Mouse (Mus musculus) liver, embryonic 16.5 days (tissue): ENCODE measurements at regions not wholly inside any gene's neighbourhood (a gene's known extent, or its start where the extent isn't known, plus 50 kb on each side); places are given as distances from the start of the nearest gene placed in this dataset.

Source experiments
- ATAC-seq: fragments of 200-750 bp; cut with Nextera tagmentation; 2 replicates; pipeline ENCODE4 v1.8.0; 2017; ENCODE audit warnings: low read depth, mild to moderate bottlenecking, moderate number of reproducible peaks, moderate library complexity
- H3K27ac ChIP-seq: fragments of 300-500 bp; sonication (generic); 2 replicates; pipeline ENCODE4 v1.5.1; 2014; ENCODE audit warnings: mild to moderate bottlenecking, low read length
- H3K27me3 ChIP-seq: fragments of 300-500 bp; sonication (generic); 2 replicates; pipeline ENCODE4 v1.6.1; 2014; ENCODE audit warnings: low read depth, low read length, mixed read lengths; ENCODE audit not compliant: control insufficient read depth, insufficient read depth
- H3K36me3 ChIP-seq: fragments of 300-500 bp; sonication (generic); 2 replicates; pipeline ENCODE4 v1.6.1; 2014; ENCODE audit warnings: mild to moderate bottlenecking; ENCODE audit not compliant: control insufficient read depth, insufficient read depth
- H3K4me1 ChIP-seq: fragments of 300-500 bp; sonication (generic); 2 replicates; pipeline ENCODE4 v1.6.1; 2014; ENCODE audit warnings: low read depth, low read length, mixed read lengths; ENCODE audit not compliant: control insufficient read depth
- H3K4me2 ChIP-seq: fragments of 300-500 bp; sonication (generic); 2 replicates; pipeline ENCODE4 v1.6.1; 2014; ENCODE audit warnings: low read depth, low read length, mixed read lengths
- H3K4me3 ChIP-seq: fragments of 300-500 bp; sonication (generic); 2 replicates; pipeline ENCODE4 v1.5.1; 2014; ENCODE audit warnings: low read depth, mild to moderate bottlenecking, low read length
- H3K9ac ChIP-seq: fragments of 300-500 bp; sonication (generic); 2 replicates; pipeline ENCODE4 v1.6.1; 2014; ENCODE audit warnings: low read depth, low read length
- H3K9me3 ChIP-seq: fragments of 300-500 bp; sonication (generic); replicated peaks from 2 replicates; pipeline ENCODE4 v1.6.1; 2016; ENCODE audit warnings: low read length; ENCODE audit not compliant: control insufficient read depth
- WGBS: fragments of 180-500 bp; shearing (Covaris S2); extraction: QIAGEN DNeasy Blood & Tissue Kit; methylation state at CpG from one replicate; pipeline ENCODE4 v1.1.7; 2014; ENCODE audit not compliant: insufficient replicate concordance; 5-methylcytosine and 5-hydroxymethylcytosine counted together

DNA sequence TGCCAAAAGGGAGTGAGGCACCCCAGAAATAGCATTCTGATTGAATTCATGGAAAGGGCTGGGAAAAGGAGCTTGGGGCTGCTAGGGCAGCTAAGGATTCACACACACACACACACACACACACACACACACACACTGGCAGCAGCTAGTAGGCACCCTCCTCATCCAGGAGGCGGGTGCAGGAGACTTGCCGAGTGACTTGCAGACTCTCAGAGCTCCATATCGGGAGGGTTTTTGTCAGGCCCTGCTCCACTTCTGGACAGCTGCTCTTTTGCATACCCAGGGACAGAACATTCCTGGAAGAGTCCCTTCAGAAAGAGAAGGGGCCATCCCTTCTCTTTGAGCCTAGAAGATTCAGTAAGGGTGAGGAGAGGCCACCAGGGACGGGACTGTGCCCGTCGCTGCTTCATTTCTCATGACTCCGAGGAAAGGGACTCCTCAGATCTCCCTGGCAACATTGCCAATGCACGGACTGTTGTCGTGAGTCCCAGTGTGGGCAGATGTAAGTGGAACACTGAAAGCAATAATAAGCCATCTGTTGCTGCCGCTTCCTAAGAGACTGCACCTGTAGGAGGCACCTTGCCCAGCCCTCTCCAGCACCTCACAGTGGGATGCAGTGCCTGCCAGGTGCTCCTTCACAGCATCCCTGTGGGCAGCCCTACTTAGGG is 130.9 kb upstream of the Ctnnb1 start:
- H3K36me3 ChIP-seq, result no peaks in the 10 kb centered on the region
- no peaks in the 10 kb centered on the region for H3K4me1 ChIP-seq
- no peak overlapping the region for H3K4me3 ChIP-seq
- no peak overlapping the region for H3K9ac ChIP-seq
- H3K4me2 ChIP-seq, result no peak overlapping the region
- no peaks in the 10 kb centered on the region for H3K27me3 ChIP-seq
- no peak for ATAC-seq
- WGBS, result 69% methylated on average over 10 of the region's 10 CpGs
- H3K27ac ChIP-seq, result no peak overlapping the region
- H3K9me3 ChIP-seq, result no peaks in the 10 kb centered on the region; the same call in 1 of the 2 replicates

GRCm38 (mm10) chr9:120798901-120799300 is 130.1 kb upstream of the Ctnnb1 start:
- no peaks in the 10 kb centered on the region for H3K36me3 ChIP-seq
- no peaks in the 10 kb centered on the region for H3K4me1 ChIP-seq
- 40% methylated on average over 12 of the region's 12 CpGs for WGBS
- H3K27me3 ChIP-seq, result no peaks in the 10 kb centered on the region
- H3K9me3 ChIP-seq, result no peaks in the 10 kb centered on the region
- no peak overlapping the region for H3K27ac ChIP-seq
- H3K4me2 ChIP-seq, result no peak overlapping the region
- no peak overlapping the region for H3K4me3 ChIP-seq
- H3K9ac ChIP-seq, result no peak overlapping the region
- ATAC-seq, result no peak

DNA sequence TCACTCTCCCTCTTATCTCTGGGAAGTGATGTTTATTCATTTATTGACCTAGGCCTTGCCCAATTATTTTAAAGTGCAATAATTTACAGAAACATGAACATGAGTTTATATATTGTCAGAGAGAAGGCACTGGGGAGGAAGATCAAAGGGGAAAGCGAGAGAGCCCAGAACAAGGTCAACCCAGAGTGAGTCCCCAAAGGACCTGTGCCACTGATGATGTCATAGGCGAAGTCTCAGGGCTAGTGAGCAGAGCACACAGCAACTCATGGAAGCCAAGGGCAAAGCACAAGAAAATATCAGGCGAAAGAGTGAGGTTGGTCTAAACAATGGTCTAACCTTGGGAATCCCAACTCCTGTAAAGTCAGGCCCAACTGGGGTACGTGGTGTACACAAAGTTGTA is 126.4 kb upstream of the Ctnnb1 start:
- Histone ChIP-seq H3K4me2 (no peak overlapping the region), H3K36me3 (no peaks in the 10 kb centered on the region), H3K27me3 (no peaks in the 10 kb centered on the region), H3K9ac (no peak overlapping the region), H3K4me3 (no peak overlapping the region), H3K4me1 (no peaks in the 10 kb centered on the region), H3K27ac (no peak overlapping the region), H3K9me3 (no peaks in the 10 kb centered on the region)
- ATAC-seq, result no peak
- WGBS, result 56% methylated on average over 4 of the region's 4 CpGs

DNA sequence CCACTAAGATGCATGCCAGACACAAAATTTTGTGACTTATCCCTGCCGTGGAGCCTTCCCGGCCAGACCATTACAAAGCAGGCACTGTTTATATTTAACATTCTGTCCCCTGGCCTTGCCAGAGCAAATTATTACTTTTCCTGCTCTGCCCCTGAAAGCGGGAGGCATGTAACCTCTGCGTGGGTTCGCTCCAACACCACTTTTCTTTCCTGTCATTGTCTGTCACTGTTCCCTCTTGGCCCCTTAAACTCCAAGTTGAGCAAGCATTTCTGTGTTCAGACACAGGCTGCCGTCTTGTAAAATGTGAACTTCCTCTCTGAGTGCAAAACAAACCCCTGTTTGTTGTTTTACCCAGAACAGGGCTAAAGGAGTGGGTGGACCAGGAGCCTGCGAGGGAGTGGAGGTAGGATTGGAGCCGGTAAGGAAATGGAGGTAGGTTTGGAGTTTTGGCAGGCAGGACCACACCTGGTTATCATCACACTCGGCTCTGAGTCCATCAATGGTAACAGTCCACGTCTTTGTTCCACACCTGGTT is 124.2 kb upstream of the Ctnnb1 start:
- Histone ChIP-seq H3K27me3 (no peaks in the 10 kb centered on the region), H3K27ac (no peak overlapping the region), H3K9me3 (no peaks in the 10 kb centered on the region), H3K4me2 (no peak overlapping the region), H3K4me1 (no peaks in the 10 kb centered on the region), H3K9ac (no peak overlapping the region), H3K4me3 (no peak overlapping the region), H3K36me3 (no peaks in the 10 kb centered on the region)
- 22% methylated on average over 10 of the region's 10 CpGs for WGBS
- ATAC-seq, result no peak

GRCm38 (mm10) chr9:120808741-120809425 is 120.1 kb upstream of the Ctnnb1 start:
- H3K4me2 ChIP-seq, result no peak overlapping the region
- H3K9me3 ChIP-seq, result no peaks in the 10 kb centered on the region
- no peaks in the 10 kb centered on the region for H3K36me3 ChIP-seq
- no peaks in the 10 kb centered on the region for H3K27me3 ChIP-seq
- 57% methylated on average over 4 of the region's 4 CpGs for WGBS
- no peak overlapping the region for H3K4me3 ChIP-seq
- no peak overlapping the region for H3K27ac ChIP-seq
- H3K4me1 ChIP-seq, result no peaks in the 10 kb centered on the region
- no peak for ATAC-seq
- H3K9ac ChIP-seq, result no peak overlapping the region

DNA sequence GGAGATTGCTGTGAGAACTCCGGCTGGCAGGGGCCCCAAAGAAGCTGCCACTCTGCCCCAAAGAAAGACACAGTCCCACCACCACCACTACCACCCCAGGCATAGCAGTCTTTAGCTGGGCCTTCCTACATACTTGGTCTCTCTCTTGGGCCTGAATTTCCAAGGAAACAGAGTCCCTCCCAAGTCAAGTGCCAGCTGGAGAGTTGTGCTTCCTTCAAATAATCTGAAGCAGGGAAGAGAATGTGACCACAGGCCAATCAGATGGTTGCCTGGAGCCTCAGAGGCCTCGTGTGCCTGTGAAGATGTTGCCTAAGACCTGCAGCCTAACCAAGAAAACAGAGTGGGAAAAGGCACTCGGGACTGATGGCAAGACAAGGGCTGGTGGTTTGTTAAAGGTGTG is 117.5 kb upstream of the Ctnnb1 start:
- H3K9me3 ChIP-seq, result no peaks in the 10 kb centered on the region
- ATAC-seq, result no peak
- H3K9ac ChIP-seq, result no peak overlapping the region
- H3K4me3 ChIP-seq, result no peak overlapping the region
- no peaks in the 10 kb centered on the region for H3K4me1 ChIP-seq
- 39% methylated on average over 3 of the region's 3 CpGs for WGBS
- no peaks in the 10 kb centered on the region for H3K27me3 ChIP-seq
- no peak overlapping the region for H3K27ac ChIP-seq
- H3K36me3 ChIP-seq, result no peaks in the 10 kb centered on the region
- no peak overlapping the region for H3K4me2 ChIP-seq

GRCm38 (mm10) chr9:120812667-120813210 is 116.3 kb upstream of the Ctnnb1 start:
- WGBS, result 62% methylated on average over 17 of the region's 17 CpGs
- Histone ChIP-seq H3K27ac (no peak overlapping the region), H3K36me3 (no peaks in the 10 kb centered on the region), H3K27me3 (no peaks in the 10 kb centered on the region), H3K4me2 (no peak overlapping the region), H3K4me3 (no peak overlapping the region), H3K9ac (no peak overlapping the region), H3K4me1 (no peaks in the 10 kb centered on the region), H3K9me3 (no peaks in the 10 kb centered on the region)
- ATAC-seq, result no peak

DNA sequence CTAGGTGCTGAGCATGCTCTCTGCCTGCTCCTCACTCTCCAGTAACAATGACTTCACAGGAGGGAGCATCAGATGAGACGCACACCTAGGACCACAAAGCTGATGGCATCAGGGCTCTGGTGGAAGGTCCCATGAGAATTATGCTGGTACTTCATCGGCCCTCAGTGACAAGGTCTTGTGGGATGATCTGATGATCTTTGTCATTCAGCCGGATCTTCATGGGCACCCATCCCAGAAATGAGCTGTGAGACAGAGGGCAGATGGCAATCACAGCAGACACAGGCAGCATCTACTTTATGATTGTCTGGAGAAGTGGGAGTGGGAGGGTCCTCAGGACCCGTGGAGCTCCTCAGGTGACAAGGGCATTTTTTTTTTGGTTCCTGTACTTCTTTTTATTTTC is 114.7 kb upstream of the Ctnnb1 start:
- Histone ChIP-seq H3K27ac (no peak overlapping the region), H3K4me3 (no peak overlapping the region), H3K4me2 (no peak overlapping the region), H3K36me3 (no peaks in the 10 kb centered on the region), H3K4me1 (no peaks in the 10 kb centered on the region), H3K9me3 (no peaks in the 10 kb centered on the region), H3K9ac (no peak overlapping the region), H3K27me3 (no peaks in the 10 kb centered on the region)
- ATAC-seq, result no peak
- WGBS, result 50% methylated on average over 4 of the region's 4 CpGs

- Histone ChIP-seq H3K4me1 (no peaks in the 10 kb centered on the region), H3K9ac (no peak overlapping the region), H3K27ac (no peak overlapping the region), H3K4me3 (no peak overlapping the region), H3K36me3 (no peaks in the 10 kb centered on the region), H3K4me2 (no peak overlapping the region), H3K9me3 (no peaks in the 10 kb centered on the region), H3K27me3 (no peaks in the 10 kb centered on the region)
- no peak for ATAC-seq
- 81% methylated on average over 22 of the region's 22 CpGs for WGBS
Measured at GRCm38 (mm10) chr9:120818726-120819317, 110.2 kb upstream of the Ctnnb1 start.
